Mouse (Mus musculus) layer of hippocampus, adult 18-20 months (tissue): ENCODE results near the gene Olfr1198. TPM values are rescaled to one million over a fixed set of nuclear protein-coding genes. Genes with fewer than 3 reads are reported as not detected.

Experiments used
- DNase-seq, 2 experiments: peaks; one replicate each; pipeline ENCODE4 v3.0.0; 2022; ENCODE audit warnings: low spot score in 2 of 2
- long read RNA-seq: library from polyadenylated mRNA; stranded (forward); transcript quantifications from one replicate; pipeline ENCODE4 v2.0.0, GENCODE M21; 2021
- total RNA-seq, 2 experiments: library from RNA; stranded (reverse); gene quantifications; 2 replicates each; pipeline ENCODE4 v1.2.3; 2021

Olfr1198 gene
- not detected for total RNA-seq
- long read RNA-seq: 0 reads

- no peak for DNase-seq
Observed at GRCm38 (mm10) chr2:88751270-88751669, at the start of gene Olfr1198. Gene Olfr1198, minus strand, starts transcription at chr2:88751370.

GRCm38 (mm10) chr2:88792736-88793135 lies 41.6 kb upstream of the Olfr1198 start, which contains the start of gene Olfr1201:
Gene Olfr1201, plus strand, starts transcription at chr2:88793036.
- DNase-seq: no peak

- DNase-seq: no peak
Observed at GRCm38 (mm10) chr2:88770388-88770787, 19.2 kb upstream of the Olfr1198 start, which contains the start of gene Olfr1200. Gene Olfr1200, minus strand, starts transcription at chr2:88770488.

- DNase-seq: no peak
Observed at GRCm38 (mm10) chr2:88760369-88760768, 9.2 kb upstream of the Olfr1198 start, which contains the start of gene Olfr1199. Gene Olfr1199, minus strand, starts transcription at chr2:88760469.

GRCm38 (mm10) chr2:88743379-88743778 lies 7.8 kb downstream of the Olfr1198 start:
- DNase-seq: no peak

GRCm38 (mm10) chr2:88732266-88732665 lies 18.9 kb downstream of the Olfr1198 start, which contains the start of gene Olfr1197:
Gene Olfr1197, minus strand, starts transcription at chr2:88732366.
- DNase-seq: no peak

GRCm38 (mm10) chr2:88704497-88704896 lies 46.7 kb downstream of the Olfr1198 start, which contains the start of gene Olfr1196:
Gene Olfr1196, minus strand, starts transcription at chr2:88704597.
- no peak for DNase-seq

Other genes with a start within 250 kb of the Olfr1198 start
- not detected for gene Olfr1186, start 232.8 kb downstream of the Olfr1198 start, total RNA-seq
- not detected for gene Olfr1188, start 194.4 kb downstream of the Olfr1198 start, total RNA-seq
- not detected for gene Olfr1189, start 164.9 kb downstream of the Olfr1198 start, total RNA-seq
- not detected for gene Olfr1191-ps1, start 110.8 kb downstream of the Olfr1198 start, total RNA-seq
- not detected for gene Olfr1192-ps1, start 102.9 kb downstream of the Olfr1198 start, total RNA-seq
- gene Olfr1193, start 75.7 kb downstream of the Olfr1198 start, total RNA-seq: not detected
- gene Olfr1195, start 62.2 kb downstream of the Olfr1198 start, total RNA-seq: not detected
- gene Olfr1196, start 46.8 kb downstream of the Olfr1198 start, total RNA-seq: not detected
- not detected for gene Olfr1197, start 19.0 kb downstream of the Olfr1198 start, total RNA-seq
- not detected for gene Olfr1199, start 9.1 kb upstream of the Olfr1198 start, total RNA-seq
- not detected for gene Olfr1200, start 19.1 kb upstream of the Olfr1198 start, total RNA-seq
- not detected for gene Olfr1201, start 41.7 kb upstream of the Olfr1198 start, total RNA-seq
- gene Olfr1202, start 63.1 kb upstream of the Olfr1198 start, total RNA-seq: not detected
- not detected for gene Olfr1205, start 78.4 kb upstream of the Olfr1198 start, total RNA-seq
- not detected for gene Olfr1204, start 97.9 kb upstream of the Olfr1198 start, total RNA-seq
- not detected for gene Olfr1206, start 111.9 kb upstream of the Olfr1198 start, total RNA-seq
- gene Olfr1208, start 150.9 kb upstream of the Olfr1198 start, total RNA-seq: not detected
- gene Olfr1209, start 163.8 kb upstream of the Olfr1198 start, total RNA-seq: not detected
- not detected for gene Olfr1211, start 186.7 kb upstream of the Olfr1198 start, total RNA-seq
- gene Olfr1212, start 202.6 kb upstream of the Olfr1198 start, total RNA-seq: not detected
- not detected for gene Gm13762, start 228.9 kb upstream of the Olfr1198 start, total RNA-seq
- not detected for gene Olfr1214, start 241.3 kb upstream of the Olfr1198 start, total RNA-seq